Comparison of ENCODE assay signal across 14 mouse cellular contexts in the genomic region with DNA sequence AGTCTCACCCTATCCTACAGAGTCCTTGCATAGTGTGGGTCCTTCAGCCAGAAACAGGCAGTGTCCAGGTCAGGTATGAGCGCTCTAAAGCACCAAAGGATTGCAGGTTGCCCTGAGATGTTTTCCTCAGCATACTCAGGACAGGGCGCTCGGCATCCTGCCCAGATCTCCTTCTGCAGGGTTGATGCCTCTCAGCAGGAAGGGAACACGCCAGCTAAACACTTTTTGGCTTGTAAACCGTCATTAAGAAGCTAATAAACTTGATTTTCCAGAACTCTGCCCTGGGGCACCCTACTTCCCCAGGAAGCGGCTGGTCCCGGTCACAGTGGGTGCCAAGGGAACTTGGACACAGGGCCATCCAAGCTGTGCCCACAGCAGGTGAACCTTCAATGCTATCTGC. TPM values are rescaled to one million over a fixed set of nuclear protein-coding genes. Genes with fewer than 3 reads are reported as not detected.
DNase-seq lines count a peak whose midpoint lies in the region; ATAC-seq and TF ChIP-seq lines count a peak whose summit lies in the region.
"Had no signal": no experiment of that assay in that cellular context is flagged by ENCODE, and none has a peak within 500 bp of the region (broad histone marks: within the 10 kb centered on the region; RNA-seq: fewer than 3 reads in every experiment).

No protein-coding gene starts in this region.

- H3K27me3 ChIP-seq in hindbrain, postnatal 0 days (ENCODE audit: insufficient read depth, low read length): no peaks in the 10 kb centered on the region
- H3K27me3 ChIP-seq in hindbrain, embryonic 16.5 days (replicated peaks; ENCODE audit: control insufficient read depth, insufficient read depth, low read length): peaks cover 10% of the 10 kb centered on the region
- no peaks in the 10 kb centered on the region for H3K27me3 ChIP-seq in cerebellum, adult 2 months (ENCODE audit: control insufficient read depth, insufficient read depth, low read length)
- peaks cover 22% of the 10 kb centered on the region for H3K27me3 ChIP-seq in forebrain, embryonic 13.5 days
- H3K27me3 ChIP-seq: CH12.LX; heart, embryonic 15.5 days; intestine, embryonic 15.5 days had no signal

- no peaks in the 10 kb centered on the region for H3K9me3 ChIP-seq in hindbrain, postnatal 0 days (ENCODE audit: low read length)
- H3K9me3 ChIP-seq in hindbrain, embryonic 16.5 days (ENCODE audit: control insufficient read depth, low read length): no peaks in the 10 kb centered on the region
- H3K9me3 ChIP-seq in forebrain, embryonic 13.5 days (replicated peaks): no peaks in the 10 kb centered on the region
- H3K9me3 ChIP-seq: forebrain, embryonic 15.5 days; heart, embryonic 15.5 days; intestine, embryonic 15.5 days had no signal

- no peak for ATAC-seq in hindbrain, postnatal 0 days
- no peak for ATAC-seq in hindbrain, embryonic 16.5 days
- ATAC-seq in forebrain, embryonic 13.5 days: no peak
- ATAC-seq: forebrain, embryonic 15.5 days; intestine, embryonic 15.5 days had no signal

- H3K4me3 ChIP-seq in hindbrain, postnatal 0 days (ENCODE audit: low read length): no peak overlapping the region
- H3K4me3 ChIP-seq in hindbrain, embryonic 16.5 days (ENCODE audit: low read length): no peak overlapping the region
- H3K4me3 ChIP-seq in cerebellum, adult 2 months (replicated peaks; ENCODE audit: insufficient read depth, low read depth, low read length): no peak overlapping the region
- H3K4me3 ChIP-seq in forebrain, embryonic 13.5 days: no peak overlapping the region
- H3K4me3 ChIP-seq: forebrain, embryonic 15.5 days; heart, embryonic 15.5 days; intestine, embryonic 15.5 days had no signal

- H3K27ac ChIP-seq in hindbrain, postnatal 0 days: peak overlapping the region; percentile 11; the same call in 1 of the 2 replicates
- no peak overlapping the region for H3K27ac ChIP-seq in hindbrain, embryonic 16.5 days (ENCODE audit: low read depth, low read length)
- no peak overlapping the region for H3K27ac ChIP-seq in cerebellum, adult 2 months (ENCODE audit: insufficient read depth, low read length)
- H3K27ac ChIP-seq in forebrain, embryonic 13.5 days: no peak overlapping the region
- H3K27ac ChIP-seq: forebrain, embryonic 15.5 days; heart, embryonic 15.5 days; intestine, embryonic 15.5 days had no signal

- TF ChIP-seq CTCF in hindbrain, postnatal 0 days (IDR thresholded peaks at IDR 0.05; ENCODE audit: low read depth): no peak
- TF ChIP-seq CTCF in cerebellum, adult 2 months (IDR thresholded peaks at IDR 0.05; ENCODE audit: borderline replicate concordance, insufficient read depth, low read depth, low read length): no peak

- no peak overlapping the region for H3K9ac ChIP-seq in hindbrain, postnatal 0 days (replicated peaks; ENCODE audit: low read length)
- no peak overlapping the region for H3K9ac ChIP-seq in hindbrain, embryonic 16.5 days (ENCODE audit: low read depth, low read length)
- no peak overlapping the region for H3K9ac ChIP-seq in forebrain, embryonic 13.5 days
- H3K9ac ChIP-seq: forebrain, embryonic 15.5 days; heart, embryonic 15.5 days; intestine, embryonic 15.5 days had no signal

- TF ChIP-seq POLR2A in cerebellum, adult 2 months (IDR thresholded peaks at IDR 0.05; ENCODE audit: borderline replicate concordance, insufficient read depth, low read length): no peak

- peaks cover 35% of the 10 kb centered on the region for H3K4me1 ChIP-seq in hindbrain, postnatal 0 days (ENCODE audit: insufficient read depth, low read length)
- H3K4me1 ChIP-seq in hindbrain, embryonic 16.5 days (ENCODE audit: control insufficient read depth, insufficient read depth, low read depth, low read length): peaks cover 31% of the 10 kb centered on the region
- peaks cover 80% of the 10 kb centered on the region for H3K4me1 ChIP-seq in cerebellum, adult 2 months (ENCODE audit: control insufficient read depth, insufficient read depth, low read length)
- H3K4me1 ChIP-seq in forebrain, embryonic 13.5 days: peaks cover 7% of the 10 kb centered on the region

- peak; percentile 40 for DNase-seq in hindbrain, postnatal 0 days (ENCODE audit: low spot score)
- peak; percentile 75 for DNase-seq in cerebellum, adult 2 months
- DNase-seq in kidney, postnatal 14 days: peak; percentile 69
- peak; percentile 78 for DNase-seq in lung, postnatal 10 days
- DNase-seq in urinary bladder, adult 2 months (ENCODE audit: low spot score): no peak
- no peak for DNase-seq in embryo, embryonic 10.5 days (ENCODE audit: low spot score)
- DNase-seq: right cerebral cortex, postnatal 4 days had no signal

- 56% methylated on average over 7 of the region's 7 CpGs for WGBS in hindbrain, postnatal 0 days
- 70% methylated on average over 7 of the region's 7 CpGs for WGBS in hindbrain, embryonic 16.5 days
- 8% methylated on average over 7 of the region's 7 CpGs for WGBS in cerebellum, adult 2 months
- WGBS in forebrain, embryonic 13.5 days: 87% methylated on average over 7 of the region's 7 CpGs

- no peak overlapping the region; the same call in 1 of the 2 replicates for H3K4me2 ChIP-seq in hindbrain, postnatal 0 days (ENCODE audit: low read depth, low read length)
- H3K4me2 ChIP-seq in hindbrain, embryonic 16.5 days (ENCODE audit: low read length): no peak overlapping the region
- no peak overlapping the region for H3K4me2 ChIP-seq in forebrain, embryonic 13.5 days
- H3K4me2 ChIP-seq: forebrain, embryonic 15.5 days; heart, embryonic 15.5 days; intestine, embryonic 15.5 days had no signal

- H3K36me3 ChIP-seq in hindbrain, postnatal 0 days (ENCODE audit: insufficient read depth, low read length): no peaks in the 10 kb centered on the region
- no peaks in the 10 kb centered on the region for H3K36me3 ChIP-seq in hindbrain, embryonic 16.5 days (ENCODE audit: control insufficient read depth, insufficient read depth, low read length)
- no peaks in the 10 kb centered on the region for H3K36me3 ChIP-seq in forebrain, embryonic 13.5 days (ENCODE audit: poor library complexity, severe bottlenecking)
- H3K36me3 ChIP-seq: forebrain, embryonic 15.5 days; heart, embryonic 15.5 days; intestine, embryonic 15.5 days had no signal

RNA-seq across cellular contexts. Expression of a gene that starts 7.7 kb away (rescaled TPM):
- total RNA-seq in hindbrain, postnatal 0 days (2014; rRNA removed): 3.8 and 4.0 TPM in 2 replicates
- polyA plus RNA-seq in hindbrain, postnatal 0 days (2015; fragmentation: Nextera tagmentation; extraction: Ambion mirVana): 1.1 and 1.6 TPM in 2 replicates
- 1.7 and 2.1 TPM in 2 replicates for polyA plus RNA-seq in hindbrain, embryonic 16.5 days (2015; fragmentation: Nextera tagmentation; extraction: Ambion mirVana)
- 1.9 and 2.2 TPM in 2 replicates for polyA plus RNA-seq in cerebellum, adult 2 months (2012; rRNA removed)
- 0.87 and 0.98 TPM in 2 replicates for polyA plus RNA-seq in forebrain, embryonic 13.5 days (2015; fragmentation: Nextera tagmentation; extraction: Ambion mirVana)
- polyA plus RNA-seq in urinary bladder, adult 2 months (2012; rRNA removed): 15.4 and 17.0 TPM in 2 replicates

RNA-seq across cellular contexts. Expression of a gene that starts 32.9 kb away (rescaled TPM):
- 0.68 TPM in 1 of 2 replicates, not detected in the other for total RNA-seq in hindbrain, postnatal 0 days (2014; rRNA removed)
- 0.46 and 0.81 TPM in 2 replicates for polyA plus RNA-seq in hindbrain, postnatal 0 days (2015; fragmentation: Nextera tagmentation; extraction: Ambion mirVana)
- polyA plus RNA-seq in hindbrain, embryonic 16.5 days (2015; fragmentation: Nextera tagmentation; extraction: Ambion mirVana): 0.51 and 0.55 TPM in 2 replicates
- 1.2 and 1.3 TPM in 2 replicates for polyA plus RNA-seq in cerebellum, adult 2 months (2012; rRNA removed)
- 0.25 and 0.39 TPM in 2 replicates for polyA plus RNA-seq in forebrain, embryonic 13.5 days (2015; fragmentation: Nextera tagmentation; extraction: Ambion mirVana)
- polyA plus RNA-seq in urinary bladder, adult 2 months (2012; rRNA removed): 0.07 TPM in 1 of 2 replicates, not detected in the other
- total RNA-seq: CH12.LX; common myeloid progenitor, adult 5-6 weeks had no signal
- polyA plus RNA-seq: heart, embryonic 15.5 days; intestine, embryonic 15.5 days had no signal

RNA-seq across cellular contexts. Expression of a gene that starts 34.2 kb away (rescaled TPM):
- total RNA-seq in hindbrain, postnatal 0 days (2014; rRNA removed): 1.2 and 1.3 TPM in 2 replicates
- 5.3 and 6.4 TPM in 2 replicates for polyA plus RNA-seq in hindbrain, postnatal 0 days (2015; fragmentation: Nextera tagmentation; extraction: Ambion mirVana)
- 3.1 and 4.2 TPM in 2 replicates for polyA plus RNA-seq in hindbrain, embryonic 16.5 days (2015; fragmentation: Nextera tagmentation; extraction: Ambion mirVana)
- 13.7 and 14.2 TPM in 2 replicates for polyA plus RNA-seq in cerebellum, adult 2 months (2012; rRNA removed)
- 0.79 and 0.80 TPM in 2 replicates for polyA plus RNA-seq in forebrain, embryonic 13.5 days (2015; fragmentation: Nextera tagmentation; extraction: Ambion mirVana)
- 2.0 and 3.1 TPM in 2 replicates for polyA plus RNA-seq in urinary bladder, adult 2 months (2012; rRNA removed)
- total RNA-seq: CH12.LX; common myeloid progenitor, adult 5-6 weeks had no signal

RNA-seq across cellular contexts. Expression of a gene that starts 35.0 kb away (rescaled TPM):
- total RNA-seq in hindbrain, postnatal 0 days (2014; rRNA removed): 48.4 and 54.7 TPM in 2 replicates
- 46.0 and 48.1 TPM in 2 replicates for polyA plus RNA-seq in hindbrain, postnatal 0 days (2015; fragmentation: Nextera tagmentation; extraction: Ambion mirVana)
- polyA plus RNA-seq in hindbrain, embryonic 16.5 days (2015; fragmentation: Nextera tagmentation; extraction: Ambion mirVana): 34.4 and 37.4 TPM in 2 replicates
- polyA plus RNA-seq in cerebellum, adult 2 months (2012; rRNA removed): 105 and 113 TPM in 2 replicates
- 8.8 and 9.3 TPM in 2 replicates for polyA plus RNA-seq in forebrain, embryonic 13.5 days (2015; fragmentation: Nextera tagmentation; extraction: Ambion mirVana)
- 156 and 160 TPM in 2 replicates for polyA plus RNA-seq in urinary bladder, adult 2 months (2012; rRNA removed)
- total RNA-seq: CH12.LX; common myeloid progenitor, adult 5-6 weeks had no signal

RNA-seq across cellular contexts. Expression of a gene that starts 37.9 kb away (rescaled TPM):
- 101 and 112 TPM in 2 replicates for total RNA-seq in hindbrain, postnatal 0 days (2014; rRNA removed)
- polyA plus RNA-seq in hindbrain, postnatal 0 days (2015; fragmentation: Nextera tagmentation; extraction: Ambion mirVana): 31.3 and 31.9 TPM in 2 replicates
- polyA plus RNA-seq in hindbrain, embryonic 16.5 days (2015; fragmentation: Nextera tagmentation; extraction: Ambion mirVana): 16.4 and 16.6 TPM in 2 replicates
- polyA plus RNA-seq in cerebellum, adult 2 months (2012; rRNA removed): 81.9 and 88.2 TPM in 2 replicates
- polyA plus RNA-seq in forebrain, embryonic 13.5 days (2015; fragmentation: Nextera tagmentation; extraction: Ambion mirVana): 11.9 and 12.1 TPM in 2 replicates
- polyA plus RNA-seq in urinary bladder, adult 2 months (2012; rRNA removed): 18.7 and 22.4 TPM in 2 replicates

Comparison
In these comparisons a context has a peak if more than half of its experiments do, and no peak if none do; other contexts are left out.
1. DNase-seq: peak in hindbrain, postnatal 0 days (single experiment), cerebellum, adult 2 months (2 of 2), kidney, postnatal 14 days (single experiment) and lung, postnatal 10 days (single experiment); none in urinary bladder, adult 2 months (single experiment) and embryo, embryonic 10.5 days (single experiment).